Comparison of ENCODE assay signal across 27 mouse cellular contexts in the genomic region with DNA sequence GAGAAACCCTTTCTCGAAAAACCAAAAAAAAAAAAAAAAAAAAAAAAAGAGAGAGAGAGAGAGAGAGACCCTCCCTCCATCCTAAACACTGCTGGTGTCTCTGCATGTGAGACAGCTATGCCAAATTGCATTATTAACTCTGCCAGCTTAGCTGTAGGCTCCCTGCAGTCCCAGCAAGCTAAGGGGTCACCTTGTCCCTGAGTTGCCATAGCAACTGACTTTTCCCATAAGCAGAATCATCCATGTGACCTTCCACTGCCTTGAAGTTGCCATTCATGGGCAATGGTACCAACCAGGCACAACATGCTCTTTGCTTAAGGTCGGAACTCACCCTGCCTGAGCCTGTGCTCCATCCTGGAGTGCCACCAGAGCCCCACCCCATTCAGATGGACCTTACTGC. TPM values are rescaled to one million over a fixed set of nuclear protein-coding genes. Genes with fewer than 3 reads are reported as not detected.
DNase-seq lines count a peak whose midpoint lies in the region; ATAC-seq and TF ChIP-seq lines count a peak whose summit lies in the region.
"Had no signal": no experiment of that assay in that cellular context is flagged by ENCODE, and none has a peak within 500 bp of the region (broad histone marks: within the 10 kb centered on the region; RNA-seq: fewer than 3 reads in every experiment).

No protein-coding gene starts in this region.

- no peak for ATAC-seq in hindbrain, embryonic 14.5 days (ENCODE audit: low FRiP score)
- no peak for ATAC-seq in megakaryocyte, adult 5-6 weeks (ENCODE audit: poor library complexity, severe bottlenecking)
- no peak for ATAC-seq in midbrain, postnatal 0 days (ENCODE audit: low FRiP score)
- ATAC-seq: forebrain, embryonic 15.5 days; intestine, embryonic 15.5 days; Patski had no signal

- TF ChIP-seq CTCF in midbrain, postnatal 0 days (IDR thresholded peaks at IDR 0.05), result no peak

- peak overlapping the region; percentile 48; the same call in 1 of the 2 replicates for H3K27ac ChIP-seq in hindbrain, embryonic 14.5 days
- H3K27ac ChIP-seq in hindbrain, embryonic 10.5 days, result no peak overlapping the region
- peak overlapping the region; percentile 67 for H3K27ac ChIP-seq in midbrain, postnatal 0 days (ENCODE audit: low read depth, low read length)
- H3K27ac ChIP-seq: embryonic facial prominence, embryonic 15.5 days; forebrain, embryonic 10.5 days; forebrain, embryonic 15.5 days; heart, adult 2 months; heart, embryonic 15.5 days; intestine, embryonic 15.5 days had no signal

- WGBS in hindbrain, embryonic 14.5 days, result 84% methylated on average over 2 of the region's 2 CpGs
- WGBS in hindbrain, embryonic 10.5 days, result 73% methylated on average over 2 of the region's 2 CpGs
- 40% methylated on average over 2 of the region's 2 CpGs for WGBS in midbrain, postnatal 0 days

- peaks cover 6% of the 10 kb centered on the region for H3K4me1 ChIP-seq in hindbrain, embryonic 14.5 days (replicated peaks; ENCODE audit: control insufficient read depth, insufficient read depth, low read length)
- H3K4me1 ChIP-seq in hindbrain, embryonic 10.5 days (replicated peaks), result peaks cover 8% of the 10 kb centered on the region
- peaks cover 22% of the 10 kb centered on the region for H3K4me1 ChIP-seq in megakaryocyte, embryonic 14.5 days
- no peaks in the 10 kb centered on the region; the same call in 1 of the 2 replicates for H3K4me1 ChIP-seq in midbrain, postnatal 0 days (ENCODE audit: insufficient read depth, low read length)

- no peaks in the 10 kb centered on the region for H3K9me3 ChIP-seq in hindbrain, embryonic 14.5 days (ENCODE audit: control insufficient read depth, low read length)
- no peaks in the 10 kb centered on the region for H3K9me3 ChIP-seq in hindbrain, embryonic 10.5 days
- H3K9me3 ChIP-seq in megakaryocyte, embryonic 14.5 days, result peaks cover 12% of the 10 kb centered on the region
- no peaks in the 10 kb centered on the region for H3K9me3 ChIP-seq in midbrain, postnatal 0 days (ENCODE audit: low read length)
- H3K9me3 ChIP-seq: embryonic facial prominence, embryonic 15.5 days; forebrain, embryonic 10.5 days; forebrain, embryonic 15.5 days; heart, embryonic 15.5 days; intestine, embryonic 15.5 days had no signal

- H3K4me3 ChIP-seq in hindbrain, embryonic 14.5 days (replicated peaks; ENCODE audit: low read length), result no peak overlapping the region
- H3K4me3 ChIP-seq in hindbrain, embryonic 10.5 days, result no peak overlapping the region
- peak overlapping the region; percentile 4 for H3K4me3 ChIP-seq in megakaryocyte, embryonic 14.5 days (replicated peaks)
- no peak overlapping the region for H3K4me3 ChIP-seq in midbrain, postnatal 0 days (ENCODE audit: low read depth, low read length)
- H3K4me3 ChIP-seq: embryonic facial prominence, embryonic 15.5 days; erythroblast, embryonic 14.5 days; forebrain, embryonic 10.5 days; forebrain, embryonic 15.5 days; heart, adult 2 months; heart, embryonic 15.5 days; intestine, embryonic 15.5 days had no signal

- no peaks in the 10 kb centered on the region for H3K27me3 ChIP-seq in hindbrain, embryonic 14.5 days (ENCODE audit: control insufficient read depth, insufficient read depth, low read length)
- no peaks in the 10 kb centered on the region for H3K27me3 ChIP-seq in hindbrain, embryonic 10.5 days (ENCODE audit: insufficient read depth, poor library complexity, severe bottlenecking)
- peaks cover 48% of the 10 kb centered on the region for H3K27me3 ChIP-seq in megakaryocyte, embryonic 14.5 days (replicated peaks)
- H3K27me3 ChIP-seq in midbrain, postnatal 0 days (ENCODE audit: insufficient read depth, low read length), result no peaks in the 10 kb centered on the region
- H3K27me3 ChIP-seq: embryonic facial prominence, embryonic 15.5 days; forebrain, embryonic 15.5 days; heart, embryonic 15.5 days; intestine, embryonic 15.5 days; Patski had no signal

- H3K4me2 ChIP-seq in hindbrain, embryonic 14.5 days (replicated peaks), result no peak overlapping the region
- H3K4me2 ChIP-seq in midbrain, postnatal 0 days (ENCODE audit: low read depth, low read length, poor library complexity, severe bottlenecking), result no peak overlapping the region
- H3K4me2 ChIP-seq: embryonic facial prominence, embryonic 15.5 days; forebrain, embryonic 15.5 days; heart, embryonic 11.5 days; heart, embryonic 15.5 days; intestine, embryonic 15.5 days had no signal

- no peak for DNase-seq in hindbrain, embryonic 14.5 days (ENCODE audit: low spot score)
- no peak for DNase-seq in hindbrain, embryonic 10.5 days (ENCODE audit: low spot score)
- peak; percentile 34 for DNase-seq in ovary, adult 18-20 months (ENCODE audit: low spot score)
- no peak for DNase-seq in ovary, postnatal 14 days (ENCODE audit: low spot score)
- peak; percentile 84 for DNase-seq in midbrain, postnatal 0 days (ENCODE audit: low spot score)
- DNase-seq in heart, adult 18-20 months, result no peak
- DNase-seq: adrenal gland, adult 2 months; adrenal gland, postnatal 25 days; cerebellum, adult 11 months; cerebellum, adult 8-10 months; cerebellum, postnatal 14 days; embryo, embryonic 11 days; gastrocnemius, postnatal 10 days; heart, adult 2 months; heart, postnatal 14 days had no signal

- H3K9ac ChIP-seq in hindbrain, embryonic 14.5 days, result no peak overlapping the region
- no peak overlapping the region for H3K9ac ChIP-seq in midbrain, postnatal 0 days (replicated peaks; ENCODE audit: low read length, poor library complexity, severe bottlenecking)
- H3K9ac ChIP-seq: embryonic facial prominence, embryonic 15.5 days; forebrain, embryonic 15.5 days; heart, embryonic 15.5 days; intestine, embryonic 15.5 days had no signal

- H3K36me3 ChIP-seq in hindbrain, embryonic 14.5 days (replicated peaks; ENCODE audit: control insufficient read depth, insufficient read depth), result no peaks in the 10 kb centered on the region
- no peaks in the 10 kb centered on the region for H3K36me3 ChIP-seq in hindbrain, embryonic 10.5 days
- no peaks in the 10 kb centered on the region for H3K36me3 ChIP-seq in megakaryocyte, embryonic 14.5 days (replicated peaks; ENCODE audit: low read length)
- no peaks in the 10 kb centered on the region for H3K36me3 ChIP-seq in midbrain, postnatal 0 days (ENCODE audit: insufficient read depth, low read length)
- H3K36me3 ChIP-seq: forebrain, embryonic 10.5 days; forebrain, embryonic 15.5 days; heart, embryonic 15.5 days; intestine, embryonic 15.5 days had no signal

RNA-seq across cellular contexts. Expression of a gene that starts 5.0 kb away (rescaled TPM):
- 11.9 and 13.6 TPM in 2 replicates for polyA plus RNA-seq in hindbrain, embryonic 14.5 days (2014; fragmentation: Nextera tagmentation; extraction: Ambion mirVana)
- polyA plus RNA-seq in hindbrain, embryonic 10.5 days (2016; fragmentation: Nextera tagmentation; extraction: Ambion mirVana), result 18.9 and 21.6 TPM in 2 replicates
- 14.8 and 17.4 TPM in 2 replicates for polyA plus RNA-seq in megakaryocyte, embryonic 14.5 days (2012; ENCODE audit: insufficient read depth, low replicate concordance)
- 4.4 and 8.4 TPM in 2 replicates for total RNA-seq in megakaryocyte, adult 5-6 weeks (2015)
- 4.9 and 6.5 TPM in 2 replicates for total RNA-seq in megakaryocyte, adult 5-6 weeks (2017)
- total RNA-seq in midbrain, postnatal 0 days (2014; rRNA removed), result 13.7 and 20.4 TPM in 2 replicates
- 10.6 and 13.1 TPM in 2 replicates for polyA plus RNA-seq in midbrain, postnatal 0 days (2015; fragmentation: Nextera tagmentation; extraction: Ambion mirVana)
- total RNA-seq in heart, adult 18-20 months (2021), result 10 to 100 TPM; 12.3 to 12.4 TPM

RNA-seq across cellular contexts. Expression of a gene that starts 46.6 kb away (rescaled TPM):
- 18.1 and 18.7 TPM in 2 replicates for polyA plus RNA-seq in hindbrain, embryonic 14.5 days (2014; fragmentation: Nextera tagmentation; extraction: Ambion mirVana)
- polyA plus RNA-seq in hindbrain, embryonic 10.5 days (2016; fragmentation: Nextera tagmentation; extraction: Ambion mirVana), result 13.9 and 23.0 TPM in 2 replicates
- polyA plus RNA-seq in megakaryocyte, embryonic 14.5 days (2012; ENCODE audit: insufficient read depth, low replicate concordance), result 4.4 and 9.3 TPM in 2 replicates
- 15.9 and 21.9 TPM in 2 replicates for total RNA-seq in megakaryocyte, adult 5-6 weeks (2015)
- total RNA-seq in megakaryocyte, adult 5-6 weeks (2017), result 84.3 and 87.5 TPM in 2 replicates
- total RNA-seq in midbrain, postnatal 0 days (2014; rRNA removed), result 40.2 and 54.1 TPM in 2 replicates
- 20.0 and 21.6 TPM in 2 replicates for polyA plus RNA-seq in midbrain, postnatal 0 days (2015; fragmentation: Nextera tagmentation; extraction: Ambion mirVana)
- total RNA-seq in heart, adult 18-20 months (2021), result 10 to 100 TPM; 54.1 to 63.2 TPM

RNA-seq across cellular contexts. Expression of a gene that starts 47.3 kb away (rescaled TPM):
- polyA plus RNA-seq in hindbrain, embryonic 14.5 days (2014; fragmentation: Nextera tagmentation; extraction: Ambion mirVana), result 0.17 TPM in 1 of 2 replicates, not detected in the other
- 0.19 and 0.21 TPM in 2 replicates for polyA plus RNA-seq in hindbrain, embryonic 10.5 days (2016; fragmentation: Nextera tagmentation; extraction: Ambion mirVana)
- polyA plus RNA-seq in megakaryocyte, embryonic 14.5 days (2012; ENCODE audit: insufficient read depth, low replicate concordance), result not detected in 2 replicates
- 0.38 and 0.87 TPM in 2 replicates for total RNA-seq in megakaryocyte, adult 5-6 weeks (2015)
- 0.66 and 1.6 TPM in 2 replicates for total RNA-seq in megakaryocyte, adult 5-6 weeks (2017)
- total RNA-seq in midbrain, postnatal 0 days (2014; rRNA removed), result 0.16 and 0.71 TPM in 2 replicates
- polyA plus RNA-seq in midbrain, postnatal 0 days (2015; fragmentation: Nextera tagmentation; extraction: Ambion mirVana), result 0.13 and 0.22 TPM in 2 replicates
- under 1 TPM; 0.39 to 0.42 TPM for total RNA-seq in heart, adult 18-20 months (2021)
- total RNA-seq: CH12.LX; common myeloid progenitor, adult 5-6 weeks had no signal
- polyA plus RNA-seq: adrenal gland, adult 2 months; erythroblast, embryonic 14.5 days; forebrain, embryonic 15.5 days had no signal

Comparison
In these comparisons a context has a peak if more than half of its experiments do, and no peak if none do; other contexts are left out.
1. DNase-seq: peak in ovary, adult 18-20 months (single experiment) and midbrain, postnatal 0 days (single experiment); none in hindbrain, embryonic 14.5 days (single experiment), hindbrain, embryonic 10.5 days (single experiment), ovary, postnatal 14 days (single experiment) and heart, adult 18-20 months (0 of 2).